Mouse (Mus musculus) bone marrow macrophage, adult 2 months (primary cell): ENCODE data around the gene Fis1.
A peak's percentile ranks its signal among the peaks of the same experiment; 100 is the strongest.

Experiments
- CTCF ChIP-seq: IDR thresholded peaks from 2 replicates; pipeline ENCODE4 v1.5.1; 2012; ENCODE audit warnings: low read depth, mild to moderate bottlenecking, low read length, moderate library complexity
- POLR2A ChIP-seq: IDR thresholded peaks from 2 replicates; pipeline ENCODE4 v1.6.1; 2012; ENCODE audit warnings: mild to moderate bottlenecking, low read depth, low read length, borderline replicate concordance

GRCm38 (mm10) chr5:136939284-136939683 lies 13.8 kb upstream of the Fis1 start:
- TF ChIP-seq POLR2A (no peak), CTCF (peak; percentile 34)
